Mouse (Mus musculus): ENCODE data around the gene Clcnkb.
A peak's percentile ranks its signal among the peaks of the same experiment; 100 is the strongest.

The Clcnkb gene

GRCm38 (mm10) chr4:141415924-141416323, at the start of gene Clcnkb:
Gene Clcnkb, minus strand, starts transcription at chr4:141416014.
- DNase-seq = no peak

- no peak for DNase-seq
These were observed 48.9 kb upstream of the Clcnkb start for GRCm38 (mm10) chr4:141464722-141465121.

- no peak for DNase-seq
These were observed 47.7 kb upstream of the Clcnkb start for GRCm38 (mm10) chr4:141463472-141463871.

GRCm38 (mm10) chr4:141461576-141461975, 45.8 kb upstream of the Clcnkb start:
- DNase-seq = no peak

- no peak for DNase-seq
These were observed 45.3 kb upstream of the Clcnkb start for GRCm38 (mm10) chr4:141461088-141461487.

GRCm38 (mm10) chr4:141460481-141460880, 44.7 kb upstream of the Clcnkb start:
- DNase-seq = no peak

GRCm38 (mm10) chr4:141459766-141460165, 44.0 kb upstream of the Clcnkb start:
- no peak for DNase-seq

GRCm38 (mm10) chr4:141458888-141459287, 43.1 kb upstream of the Clcnkb start:
- no peak for DNase-seq

GRCm38 (mm10) chr4:141458236-141458635, 42.4 kb upstream of the Clcnkb start:
- DNase-seq = no peak

- DNase-seq = no peak
These were observed 40.6 kb upstream of the Clcnkb start for GRCm38 (mm10) chr4:141456193-141456938.

GRCm38 (mm10) chr4:141455526-141455925, 39.7 kb upstream of the Clcnkb start:
- DNase-seq = no peak

- no peak for DNase-seq
These were observed 39.0 kb upstream of the Clcnkb start for GRCm38 (mm10) chr4:141454581-141455350.

GRCm38 (mm10) chr4:141451916-141452450, 36.2 kb upstream of the Clcnkb start:
- DNase-seq = no peak

- no peak for DNase-seq
These were observed 35.4 kb upstream of the Clcnkb start for GRCm38 (mm10) chr4:141451251-141451650.

GRCm38 (mm10) chr4:141446211-141446610, 30.4 kb upstream of the Clcnkb start:
- DNase-seq = no peak

- DNase-seq = no peak
These were observed 29.5 kb upstream of the Clcnkb start for GRCm38 (mm10) chr4:141445328-141445720.

GRCm38 (mm10) chr4:141444451-141445327, 28.9 kb upstream of the Clcnkb start, which contains the start of gene Zbtb17:
Gene Zbtb17, plus strand, starts transcription at chr4:141444654.
- peak; percentile 80 to 89 for DNase-seq

GRCm38 (mm10) chr4:141443641-141444429, 28.0 kb upstream of the Clcnkb start:
- no peak for DNase-seq

- no peak for DNase-seq
These were observed 25.1 kb upstream of the Clcnkb start for GRCm38 (mm10) chr4:141440877-141441276.

GRCm38 (mm10) chr4:141439083-141439803, 23.4 kb upstream of the Clcnkb start:
- no peak for DNase-seq

- DNase-seq = no peak
These were observed 20.2 kb upstream of the Clcnkb start, which contains the start of gene Srarp for GRCm38 (mm10) chr4:141435974-141436373. Gene Srarp, minus strand, starts transcription at chr4:141436105.
